Mouse (Mus musculus) hindbrain, embryonic 15.5 days (tissue): Measurements from ENCODE around the gene Btbd19. TPM values are rescaled to one million over a fixed set of nuclear protein-coding genes. Genes with fewer than 3 reads are reported as not detected.

ENCODE experiments used
- ATAC-seq: fragments of 200-750 bp; cut with Nextera tagmentation; 2 replicates; pipeline ENCODE4 v1.8.0; 2017; ENCODE audit warnings: low read depth, moderate number of reproducible peaks, moderate TSS enrichment; ENCODE audit not compliant: low FRiP score
- H3K27ac ChIP-seq: fragments of 300-500 bp; sonication (generic); replicated peaks from 2 replicates; pipeline ENCODE4 v1.5.1; 2015; ENCODE audit warnings: mild to moderate bottlenecking, inconsistent platforms
- H3K27me3 ChIP-seq: fragments of 300-500 bp; sonication (generic); 2 replicates; pipeline ENCODE4 v1.6.1; 2015; ENCODE audit warnings: control low read depth, inconsistent platforms
- H3K36me3 ChIP-seq: fragments of 300-500 bp; sonication (generic); 2 replicates; pipeline ENCODE4 v1.6.1; 2015; ENCODE audit warnings: control low read depth, inconsistent platforms
- H3K4me1 ChIP-seq: fragments of 300-500 bp; sonication (generic); replicated peaks from 2 replicates; pipeline ENCODE4 v1.6.1; 2015; ENCODE audit warnings: control low read depth, inconsistent platforms
- H3K4me2 ChIP-seq: fragments of 300-500 bp; sonication (generic); 2 replicates; pipeline ENCODE4 v1.6.1; 2015; ENCODE audit warnings: moderate library complexity, mild to moderate bottlenecking, inconsistent platforms
- H3K4me3 ChIP-seq: fragments of 300-500 bp; sonication (generic); 2 replicates; pipeline ENCODE4 v1.5.1; 2015; ENCODE audit warnings: mild to moderate bottlenecking, inconsistent platforms
- H3K9ac ChIP-seq: fragments of 300-500 bp; sonication (generic); 2 replicates; pipeline ENCODE4 v1.6.1; 2015; ENCODE audit warnings: inconsistent platforms
- H3K9me3 ChIP-seq: fragments of 300-500 bp; sonication (generic); 2 replicates; pipeline ENCODE4 v1.6.1; 2016; ENCODE audit warnings: control low read depth, inconsistent platforms
- WGBS: fragments of 180-500 bp; shearing (Covaris S2); methylation state at CpG from one replicate; pipeline ENCODE4 v1.1.7; 2015; 5-methylcytosine and 5-hydroxymethylcytosine counted together
- polyA plus RNA-seq: library from polyadenylated mRNA; unstranded; fragments of >200 nt; fragmentation: Nextera tagmentation; extraction: Ambion mirVana; gene quantifications from 2 replicates; pipeline ENCODE4 v1.2.1, GENCODE M21; 2015

Gene Btbd19
- polyA plus RNA-seq, 1 experiment from 2014 or later: 4.7 TPM

- Histone ChIP-seq H3K36me3 (peaks cover 20% of the 10 kb centered on the region), H3K9ac (peak overlapping the region; percentile 81), H3K4me1 (peaks cover 36% of the 10 kb centered on the region), H3K4me3 (peak overlapping the region; percentile 91), H3K4me2 (peak overlapping the region; percentile 81), H3K27ac (peak overlapping the region; percentile 84), H3K27me3 (no peaks in the 10 kb centered on the region), H3K9me3 (no peaks in the 10 kb centered on the region)
- peak; percentile 54 for ATAC-seq
- 0% methylated on average over 42 of the region's 42 CpGs for WGBS
These were observed 7.9 kb upstream of the Btbd19 start for GRCm38 (mm10) chr4:117133366-117133796.

- WGBS: 6% methylated on average over 11 of the region's 11 CpGs
- peaks cover 26% of the 10 kb centered on the region for H3K36me3 ChIP-seq
- H3K4me1 ChIP-seq: peaks cover 36% of the 10 kb centered on the region
- H3K27me3 ChIP-seq: no peaks in the 10 kb centered on the region
- no peaks in the 10 kb centered on the region for H3K9me3 ChIP-seq
- H3K4me3 ChIP-seq: peak overlapping the region; percentile 91
- H3K9ac ChIP-seq: peak overlapping the region; percentile 81
- H3K27ac ChIP-seq: peak overlapping the region; percentile 84
- ATAC-seq: no peak
- H3K4me2 ChIP-seq: peak overlapping the region; percentile 81
These were observed 7.2 kb upstream of the Btbd19 start for GRCm38 (mm10) chr4:117132794-117133143.

GRCm38 (mm10) chr4:117131890-117132793 lies 6.6 kb upstream of the Btbd19 start:
- H3K36me3 ChIP-seq: peaks cover 26% of the 10 kb centered on the region
- ATAC-seq: no peak
- H3K4me1 ChIP-seq: peaks cover 36% of the 10 kb centered on the region
- 6% methylated on average over 7 of the region's 7 CpGs for WGBS
- H3K4me3 ChIP-seq: peak overlapping the region; percentile 91
- H3K27me3 ChIP-seq: no peaks in the 10 kb centered on the region
- peak overlapping the region; percentile 84 for H3K27ac ChIP-seq
- H3K4me2 ChIP-seq: peak overlapping the region; percentile 81
- peak overlapping the region; percentile 81 for H3K9ac ChIP-seq
- H3K9me3 ChIP-seq: no peaks in the 10 kb centered on the region

- Histone ChIP-seq H3K4me2 (peak overlapping the region; percentile 81; the same call in 1 of the 2 replicates), H3K9me3 (no peaks in the 10 kb centered on the region), H3K4me3 (peak overlapping the region; percentile 91; the same call in 1 of the 2 replicates), H3K27ac (no peak overlapping the region), H3K27me3 (no peaks in the 10 kb centered on the region), H3K9ac (no peak overlapping the region), H3K36me3 (peaks cover 26% of the 10 kb centered on the region), H3K4me1 (peaks cover 36% of the 10 kb centered on the region)
- WGBS: 36% methylated on average over 6 of the region's 6 CpGs
- no peak for ATAC-seq
These were observed 5.7 kb upstream of the Btbd19 start for GRCm38 (mm10) chr4:117131198-117131597.

GRCm38 (mm10) chr4:117130790-117131189 lies 5.3 kb upstream of the Btbd19 start:
- H3K27me3 ChIP-seq: no peaks in the 10 kb centered on the region
- peaks cover 26% of the 10 kb centered on the region for H3K36me3 ChIP-seq
- WGBS: 35% methylated on average over 6 of the region's 6 CpGs
- H3K4me3 ChIP-seq: no peak overlapping the region
- ATAC-seq: no peak
- peaks cover 39% of the 10 kb centered on the region for H3K4me1 ChIP-seq
- no peak overlapping the region for H3K4me2 ChIP-seq
- H3K9ac ChIP-seq: no peak overlapping the region
- H3K27ac ChIP-seq: no peak overlapping the region
- no peaks in the 10 kb centered on the region for H3K9me3 ChIP-seq

GRCm38 (mm10) chr4:117127991-117128686 lies 2.6 kb upstream of the Btbd19 start:
- no peak overlapping the region for H3K9ac ChIP-seq
- no peak overlapping the region for H3K4me2 ChIP-seq
- ATAC-seq: no peak
- peaks cover 45% of the 10 kb centered on the region for H3K4me1 ChIP-seq
- H3K27me3 ChIP-seq: no peaks in the 10 kb centered on the region
- no peaks in the 10 kb centered on the region for H3K9me3 ChIP-seq
- H3K4me3 ChIP-seq: no peak overlapping the region
- H3K27ac ChIP-seq: no peak overlapping the region
- H3K36me3 ChIP-seq: peaks cover 26% of the 10 kb centered on the region
- 91% methylated on average over 33 of the region's 33 CpGs for WGBS

- no peaks in the 10 kb centered on the region for H3K27me3 ChIP-seq
- no peaks in the 10 kb centered on the region for H3K9me3 ChIP-seq
- no peak within 1 kb of the TSS for H3K4me3 ChIP-seq
- no peak within 1 kb of the TSS for H3K4me2 ChIP-seq
- H3K4me1 ChIP-seq: peaks cover 31% of the 10 kb centered on the region
- 83% methylated on average over 9 of the region's 9 CpGs for WGBS
- ATAC-seq: no peak
- H3K36me3 ChIP-seq: peaks cover 26% of the 10 kb centered on the region
- peak within 1 kb of the TSS; percentile 71 for H3K27ac ChIP-seq
- H3K9ac ChIP-seq: no peak within 1 kb of the TSS
These were observed 1.3 kb upstream of the Btbd19 start, which contains the start of gene Tctex1d4 for GRCm38 (mm10) chr4:117126675-117127290. TSS of gene Tctex1d4 (plus strand) at chr4:117126794.

GRCm38 (mm10) chr4:117125910-117126674 lies 567 bp upstream of the Btbd19 start:
- H3K27ac ChIP-seq: peak overlapping the region; percentile 71
- no peak overlapping the region for H3K4me3 ChIP-seq
- peaks cover 26% of the 10 kb centered on the region for H3K36me3 ChIP-seq
- H3K9me3 ChIP-seq: no peaks in the 10 kb centered on the region
- no peak overlapping the region for H3K4me2 ChIP-seq
- WGBS: 50% methylated on average over 15 of the region's 15 CpGs
- H3K27me3 ChIP-seq: no peaks in the 10 kb centered on the region
- H3K9ac ChIP-seq: no peak overlapping the region
- no peak for ATAC-seq
- H3K4me1 ChIP-seq: peaks cover 29% of the 10 kb centered on the region

GRCm38 (mm10) chr4:117124518-117125347 lies 792 bp downstream of the Btbd19 start:
- peak overlapping the region; percentile 71 for H3K27ac ChIP-seq
- H3K4me3 ChIP-seq: no peak overlapping the region
- H3K4me2 ChIP-seq: 0 out of 2 replicates have a peak overlapping the region, but pooled peaks have one; percentile 7
- no peaks in the 10 kb centered on the region for H3K27me3 ChIP-seq
- peaks cover 15% of the 10 kb centered on the region for H3K36me3 ChIP-seq
- no peaks in the 10 kb centered on the region for H3K9me3 ChIP-seq
- no peak for ATAC-seq
- H3K4me1 ChIP-seq: peaks cover 29% of the 10 kb centered on the region
- peak overlapping the region; percentile 35; the same call in 1 of the 2 replicates for H3K9ac ChIP-seq
- WGBS: 71% methylated on average over 14 of the region's 14 CpGs

GRCm38 (mm10) chr4:117124218-117124517 lies 1.4 kb downstream of the Btbd19 start:
- Histone ChIP-seq H3K36me3 (peaks cover 14% of the 10 kb centered on the region), H3K27me3 (no peaks in the 10 kb centered on the region), H3K4me3 (no peak overlapping the region), H3K4me2 (no peak overlapping the region), H3K9me3 (no peaks in the 10 kb centered on the region), H3K27ac (no peak overlapping the region), H3K9ac (no peak overlapping the region), H3K4me1 (peaks cover 32% of the 10 kb centered on the region)
- no peak for ATAC-seq
- WGBS: 94% methylated on average over 3 of the region's 3 CpGs
